Mouse (Mus musculus): Measurements from ENCODE around the gene Iqcj.

Iqcj gene

GRCm38 (mm10) chr3:67892026-67892705, at the start of gene Iqcj, which contains the start of gene Iqschfp:
Gene Iqcj, plus strand, starts transcription at chr3:67892220.
Gene Iqschfp, plus strand, starts transcription at chr3:67892232.
- no peak for DNase-seq

GRCm38 (mm10) chr3:67852397-67852796, 39.6 kb upstream of the Iqcj start:
- no peak for DNase-seq

DNA sequence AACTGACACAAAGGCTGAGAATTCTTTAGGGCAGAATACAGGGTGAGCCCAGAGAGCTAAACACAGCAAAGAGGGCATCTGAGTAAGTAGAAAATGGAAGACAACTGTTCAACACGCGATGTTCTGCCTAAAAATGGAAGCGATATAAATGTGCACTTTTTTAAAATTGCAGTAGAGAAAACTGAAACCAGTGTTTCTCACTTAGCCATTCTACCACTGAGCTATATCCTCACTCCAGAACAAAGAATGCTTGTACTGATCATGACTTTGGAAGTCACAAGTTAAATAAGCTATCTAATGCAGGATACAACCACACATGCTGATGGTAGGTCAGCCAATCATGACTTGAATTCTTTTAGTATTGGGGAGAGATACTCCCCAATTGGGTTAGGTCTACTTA, 30.5 kb upstream of the Iqcj start:
- DNase-seq, result no peak

DNA sequence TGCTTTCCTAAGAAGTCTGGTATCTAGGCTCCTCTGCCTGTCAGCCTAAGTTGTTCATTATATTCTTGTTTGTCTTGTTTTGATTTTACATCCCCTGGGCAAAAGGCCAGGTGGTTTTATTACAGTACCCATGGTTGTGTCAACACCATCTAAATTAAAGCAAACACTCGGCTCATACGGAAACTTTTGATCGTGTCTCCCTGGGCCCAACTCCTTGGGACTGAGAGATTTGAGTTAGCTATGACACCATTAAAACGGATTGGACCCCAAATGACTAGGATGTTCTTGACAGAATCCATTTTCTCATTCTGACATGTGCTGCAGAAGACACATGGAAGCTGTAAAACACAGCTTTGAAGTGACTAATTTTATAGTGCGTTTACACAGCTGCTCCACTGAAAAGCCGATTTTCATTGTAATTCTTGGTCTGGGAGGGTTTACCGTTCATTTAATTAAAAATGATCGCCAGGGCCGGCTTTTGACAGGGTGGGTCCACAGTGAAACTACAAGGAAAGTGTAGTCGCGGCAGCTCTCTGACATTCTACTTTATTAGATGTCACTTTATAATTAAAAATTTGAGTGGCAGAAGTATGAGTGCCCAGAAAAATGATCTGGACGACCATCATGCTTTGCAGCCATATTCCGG, 24.5 kb upstream of the Iqcj start:
- peak in 1 of 2 experiments; percentile 1 for DNase-seq

DNA sequence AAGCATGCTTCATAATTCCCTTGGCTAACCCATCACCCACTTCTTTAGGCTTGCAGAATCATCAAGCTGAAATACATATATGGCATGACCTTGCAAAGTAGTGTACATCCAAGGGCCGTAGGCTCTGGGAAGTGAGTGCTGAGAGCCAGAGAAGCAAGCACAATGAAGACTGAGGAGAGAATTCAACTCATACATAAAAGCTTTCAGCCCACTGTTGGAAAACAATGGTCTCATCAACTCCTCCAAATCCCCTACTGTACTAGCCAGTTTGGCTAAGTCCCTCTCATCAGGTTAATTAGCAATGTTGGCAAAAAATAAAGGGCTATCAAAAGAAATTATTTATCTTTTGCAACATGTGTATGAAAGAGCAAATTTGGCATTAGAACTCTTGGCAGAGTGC, 22.6 kb upstream of the Iqcj start:
- no peak for DNase-seq

GRCm38 (mm10) chr3:67877253-67877652, 14.8 kb upstream of the Iqcj start:
- DNase-seq, result no peak

GRCm38 (mm10) chr3:67884335-67884734, 7.7 kb upstream of the Iqcj start:
- no peak for DNase-seq

DNA sequence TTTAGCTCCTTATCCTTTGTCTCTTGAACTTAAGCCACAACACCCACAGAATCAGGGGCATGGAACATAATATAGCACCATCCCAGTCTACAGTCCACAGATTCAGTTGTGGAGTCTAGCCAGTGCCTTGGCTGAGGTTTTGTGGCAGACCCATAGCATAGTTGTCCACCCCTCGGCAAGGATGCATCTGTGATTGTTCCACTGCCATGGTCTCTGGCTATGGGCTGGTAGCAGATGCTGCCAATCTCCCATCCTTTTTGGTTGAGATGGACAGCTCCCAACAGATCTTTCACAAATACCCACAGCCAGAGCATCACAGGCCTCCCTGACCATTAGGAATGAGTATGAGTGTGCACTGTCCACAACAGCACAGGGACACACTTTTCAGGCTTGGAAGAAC, 5.8 kb upstream of the Iqcj start:
- DNase-seq, result no peak

- no peak for DNase-seq
These were observed 4.8 kb upstream of the Iqcj start for GRCm38 (mm10) chr3:67887251-67887650.

DNA sequence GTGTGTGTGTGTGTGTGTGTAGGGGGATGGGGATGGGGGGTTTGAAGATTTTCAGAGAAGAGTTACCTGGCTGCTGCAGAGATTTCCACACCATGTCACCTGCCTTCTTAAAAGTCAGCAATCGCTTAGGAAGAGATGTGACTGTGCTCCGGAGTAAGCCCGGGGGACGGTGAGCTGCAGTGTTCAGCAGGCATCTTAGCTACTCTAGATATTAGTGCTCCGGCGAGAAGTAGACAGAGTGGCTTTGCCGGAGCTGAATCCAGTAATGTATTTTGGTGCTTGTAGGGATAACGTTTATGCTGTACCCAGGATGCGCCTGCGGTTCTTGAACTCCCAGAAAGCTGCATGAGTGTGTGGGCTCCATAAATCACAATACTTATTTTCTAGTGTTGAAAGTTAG, 748 bp downstream of the Iqcj start:
- DNase-seq, result no peak

DNA sequence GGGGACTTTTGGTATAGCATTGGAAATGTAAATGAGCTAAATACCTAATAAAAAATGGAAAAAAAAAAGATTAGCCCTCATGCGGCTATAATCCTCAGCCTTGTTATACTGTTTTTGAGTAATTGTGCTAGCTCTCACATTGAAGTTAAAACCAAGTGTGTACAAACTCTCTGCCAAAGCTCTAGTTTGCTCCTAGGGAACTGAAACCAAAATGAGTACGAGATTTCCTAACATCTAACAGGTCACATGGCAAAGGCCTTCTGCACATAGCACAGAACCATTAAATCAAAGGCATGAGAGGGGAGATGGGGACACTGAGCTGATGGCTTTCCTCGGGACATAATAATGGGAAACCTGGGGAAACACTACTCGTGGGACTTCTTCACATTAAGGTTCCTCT, 10.5 kb downstream of the Iqcj start:
- DNase-seq, result no peak

GRCm38 (mm10) chr3:67908586-67908985, 16.6 kb downstream of the Iqcj start:
- DNase-seq, result no peak

DNA sequence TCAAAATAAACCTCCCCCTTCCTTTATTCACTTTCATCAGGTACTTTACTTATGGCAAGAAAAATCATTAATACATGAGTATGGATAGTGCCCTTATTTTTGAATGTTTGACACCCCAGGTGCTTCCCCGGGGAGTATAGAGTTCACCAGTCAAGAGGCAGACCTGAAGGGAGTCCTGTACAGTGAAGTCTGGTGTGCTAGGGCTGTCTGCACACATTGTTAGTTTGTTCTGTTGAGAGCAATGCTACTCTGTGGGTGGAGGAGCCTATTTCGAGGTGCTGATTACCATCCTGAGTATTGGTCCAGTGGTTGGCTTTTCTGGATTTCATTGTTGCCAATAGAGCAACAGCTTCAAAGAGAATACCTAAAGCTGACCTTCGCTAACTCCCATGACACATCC, 26.1 kb downstream of the Iqcj start:
- DNase-seq, result no peak

- DNase-seq, result no peak
These were observed 26.7 kb downstream of the Iqcj start for GRCm38 (mm10) chr3:67918634-67919259.

DNA sequence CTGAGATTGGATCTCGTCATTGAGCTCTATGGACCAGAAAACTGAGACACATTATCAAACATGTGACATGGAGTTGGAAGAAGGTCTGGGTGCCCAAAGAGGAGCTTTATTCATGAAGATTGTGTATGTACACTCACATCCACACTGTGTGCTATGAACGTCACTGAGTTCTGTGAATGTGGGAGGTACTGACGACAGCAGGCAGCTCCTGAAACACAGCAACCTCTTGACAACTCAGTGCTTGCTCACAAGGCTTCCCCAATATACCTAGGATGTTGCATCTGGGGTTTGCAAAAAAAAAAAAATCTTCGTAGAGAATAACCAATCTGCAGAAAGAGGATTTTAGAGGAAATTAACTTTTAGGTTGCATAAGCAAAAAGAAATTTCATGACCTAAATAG, 31.1 kb downstream of the Iqcj start:
- no peak for DNase-seq

GRCm38 (mm10) chr3:67925453-67925852, 33.4 kb downstream of the Iqcj start:
- no peak for DNase-seq

- no peak for DNase-seq
These were observed 38.6 kb downstream of the Iqcj start for GRCm38 (mm10) chr3:67930424-67931133.

- no peak for DNase-seq
These were observed 39.2 kb downstream of the Iqcj start for GRCm38 (mm10) chr3:67931181-67931580.

GRCm38 (mm10) chr3:67931914-67932313, 39.9 kb downstream of the Iqcj start:
- DNase-seq, result no peak

GRCm38 (mm10) chr3:67935829-67936228, 43.8 kb downstream of the Iqcj start:
- no peak for DNase-seq

- no peak for DNase-seq
These were observed 55.0 kb downstream of the Iqcj start for GRCm38 (mm10) chr3:67947000-67947399.

GRCm38 (mm10) chr3:67952517-67952940, 60.5 kb downstream of the Iqcj start:
- no peak for DNase-seq

- no peak for DNase-seq
These were observed 62.5 kb downstream of the Iqcj start for GRCm38 (mm10) chr3:67954459-67955065.

Data from kidney, adult 8-10 months (tissue).